Mouse (Mus musculus): ENCODE measurements around the gene Pla2g6.
A peak's percentile ranks its signal among the peaks of the same experiment; 100 is the strongest.

Gene Pla2g6

GRCm38 (mm10) chr15:79350866-79351265, 22.7 kb upstream of the Pla2g6 start:
- DNase-seq (ENCODE audit: low spot score): no peak

DNA sequence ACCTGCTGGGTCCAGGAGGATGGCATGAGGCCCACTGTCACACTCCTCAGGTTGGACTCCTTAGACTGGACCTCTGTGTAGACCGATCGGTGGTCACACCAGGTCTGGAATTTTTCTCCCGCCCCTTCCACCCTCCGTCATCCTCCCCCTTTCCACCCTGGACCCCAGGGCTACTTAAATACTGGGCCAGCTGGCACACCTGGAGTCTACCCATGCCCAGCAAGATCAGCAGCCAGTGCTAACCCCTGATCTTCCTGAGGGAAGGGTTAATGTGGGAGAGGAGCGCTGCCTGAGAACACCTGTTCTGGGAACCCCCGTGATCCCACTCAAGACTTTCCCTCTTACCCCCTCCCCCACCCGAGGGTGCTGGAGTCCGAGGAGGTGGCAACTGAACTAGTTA, 20.5 kb upstream of the Pla2g6 start:
- DNase-seq (ENCODE audit: low spot score): no peak

DNA sequence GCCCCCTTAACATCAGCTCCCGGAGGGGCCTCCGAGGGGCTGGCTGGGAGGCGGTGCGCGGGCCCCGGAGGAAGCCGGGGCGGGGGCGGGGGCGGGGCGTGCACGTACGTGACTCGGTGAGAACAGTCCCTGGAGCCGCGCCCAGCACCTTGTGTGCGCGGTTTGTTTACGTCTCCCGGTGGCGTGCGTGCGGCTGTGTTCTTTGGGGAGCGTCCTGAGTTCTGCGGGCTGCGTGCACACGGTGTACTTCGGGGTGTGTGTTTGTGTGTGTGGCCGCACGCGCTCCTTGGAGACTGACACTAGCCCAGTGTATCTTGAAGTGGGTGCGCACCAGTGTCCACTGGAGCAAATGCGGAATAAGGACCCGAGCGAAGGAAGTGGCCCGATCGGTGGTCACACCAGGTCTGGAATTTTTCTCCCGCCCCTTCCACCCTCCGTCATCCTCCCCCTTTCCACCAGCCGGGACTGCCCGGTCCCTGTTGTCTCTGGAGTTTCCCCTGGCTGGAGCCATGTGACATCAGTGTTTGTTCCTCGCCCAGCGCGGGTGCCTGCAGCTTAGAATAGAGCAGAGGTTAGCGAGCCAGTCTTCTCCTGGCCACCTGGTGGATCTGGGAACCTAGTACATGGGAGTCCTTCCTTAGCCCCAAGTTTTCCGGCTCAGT, 19.8 kb upstream of the Pla2g6 start:
- DNase-seq (ENCODE audit: low spot score): no peak

- peak; percentile 88 for DNase-seq (ENCODE audit: low spot score)
Observed at GRCm38 (mm10) chr15:79347165-79347844, 19.1 kb upstream of the Pla2g6 start.

DNA sequence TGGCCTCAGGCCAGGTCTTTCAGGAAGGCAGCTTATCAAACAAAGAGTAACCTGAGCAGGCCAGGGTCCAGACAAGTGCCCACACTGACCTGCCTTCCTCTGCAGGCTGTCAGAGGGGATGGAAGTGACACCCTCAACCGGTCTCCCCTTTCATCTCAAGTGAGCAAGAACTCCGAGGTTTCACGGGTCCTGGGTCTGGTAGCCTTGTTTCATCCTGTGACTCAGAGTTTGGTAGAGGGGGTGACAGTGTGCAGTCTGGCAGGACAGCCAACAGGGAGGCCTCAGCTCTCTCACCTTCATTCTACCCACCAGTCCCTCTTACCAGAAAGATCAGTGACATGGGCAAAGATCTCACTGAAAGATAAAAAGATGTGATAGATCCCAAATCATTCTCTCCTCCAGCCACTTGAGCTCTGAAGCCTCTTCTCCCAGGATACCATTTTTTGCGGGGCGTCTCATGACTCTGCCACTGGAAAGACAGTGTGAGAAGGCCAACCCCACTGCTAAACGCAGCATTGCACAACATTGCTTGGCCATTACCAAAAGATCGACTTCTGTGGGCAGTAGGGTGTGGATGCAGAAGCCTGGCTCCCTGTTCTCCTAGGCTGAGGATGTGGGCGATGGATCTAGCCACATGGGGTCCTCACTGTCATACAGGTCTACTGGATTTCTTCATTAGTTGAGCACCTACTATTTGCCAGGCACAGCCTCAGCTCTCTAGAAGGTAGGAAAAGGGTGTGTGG, 18.0 kb upstream of the Pla2g6 start, which contains the start of gene Maff:
Gene Maff (plus strand): TSS at position 571 of the 743 bp plus-strand sequence.
- DNase-seq (ENCODE audit: low spot score): no peak

- DNase-seq (ENCODE audit: low spot score): no peak
Observed at GRCm38 (mm10) chr15:79344627-79345026, 16.4 kb upstream of the Pla2g6 start.

DNA sequence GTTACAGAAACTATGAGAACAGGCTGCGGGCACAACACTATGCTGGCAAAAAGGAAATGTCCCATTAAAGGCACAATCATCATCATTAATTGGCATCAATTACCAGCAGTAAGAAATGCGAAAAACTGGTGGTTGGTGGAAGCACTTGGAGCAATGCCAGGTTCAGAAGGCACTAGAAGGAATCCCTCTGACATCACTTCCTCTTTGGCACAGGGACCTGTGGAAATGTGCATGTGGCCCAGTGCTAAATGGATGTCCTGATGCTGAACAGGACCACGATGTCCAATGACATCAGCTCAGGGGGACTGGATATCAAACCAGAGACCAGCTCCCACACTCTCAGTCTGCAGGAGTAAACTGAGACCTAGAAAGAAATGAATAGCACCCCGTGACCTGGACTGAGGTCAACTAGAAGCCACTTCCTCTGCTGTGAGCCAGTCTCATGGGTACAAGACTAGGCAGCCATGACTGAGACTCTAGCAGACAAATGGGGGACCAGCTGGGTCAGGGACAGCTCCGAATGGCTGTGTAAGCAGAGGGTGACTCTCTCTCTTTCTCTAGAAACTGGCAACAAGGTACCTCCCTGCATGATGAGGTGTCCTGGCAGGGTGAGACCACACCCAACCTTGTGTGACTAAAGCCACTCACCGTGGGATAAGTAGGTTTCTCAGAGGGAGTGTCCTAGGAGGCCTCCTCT, 14.6 kb upstream of the Pla2g6 start:
- DNase-seq (ENCODE audit: low spot score): no peak

DNA sequence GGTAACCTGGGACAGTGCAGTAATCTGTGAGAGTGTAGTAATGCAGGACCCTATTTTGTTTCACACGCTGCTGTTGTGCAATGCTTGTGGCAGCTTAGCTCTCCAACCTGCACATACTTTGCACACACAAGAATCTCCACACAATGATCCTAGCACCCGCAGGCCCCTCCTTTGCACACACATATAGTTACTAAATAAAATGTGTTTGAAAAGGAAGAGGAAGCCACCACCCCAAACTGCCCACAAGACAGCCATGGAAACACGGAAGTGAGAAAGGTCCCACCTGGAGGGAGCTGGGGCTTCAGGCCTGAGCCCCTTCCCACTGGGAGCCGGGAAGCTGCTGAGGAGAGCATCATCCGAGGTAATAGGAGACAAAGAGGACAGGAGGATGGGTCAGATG, 10.8 kb upstream of the Pla2g6 start:
- no peak for DNase-seq (ENCODE audit: low spot score)

- DNase-seq (ENCODE audit: low spot score): no peak
Observed at GRCm38 (mm10) chr15:79335061-79335655, 7.0 kb upstream of the Pla2g6 start.

- DNase-seq (ENCODE audit: low spot score): no peak
Observed at GRCm38 (mm10) chr15:79333409-79333808, 5.2 kb upstream of the Pla2g6 start.

- DNase-seq (ENCODE audit: low spot score): no peak
Observed at GRCm38 (mm10) chr15:79330521-79330920, 2.3 kb upstream of the Pla2g6 start.

DNA sequence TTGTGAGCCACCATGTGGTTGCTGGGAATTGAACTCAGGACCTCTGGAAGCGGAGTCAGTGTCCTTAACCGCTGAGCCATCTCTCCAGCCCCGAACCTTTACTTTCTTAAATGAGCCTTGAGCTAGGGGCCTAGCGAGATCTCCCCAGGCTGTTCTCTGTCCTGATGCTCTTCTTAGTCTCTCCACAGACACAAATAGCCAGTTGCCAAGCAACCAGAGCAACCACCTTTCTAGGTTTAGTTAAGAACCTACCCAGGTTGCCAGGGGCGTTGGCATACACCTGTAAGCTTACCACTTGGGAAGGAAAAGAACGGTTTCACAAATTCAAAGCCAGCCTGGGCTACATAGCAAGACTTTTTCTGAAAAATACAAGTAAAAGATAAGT, 1.8 kb upstream of the Pla2g6 start:
- DNase-seq (ENCODE audit: low spot score): no peak

DNA sequence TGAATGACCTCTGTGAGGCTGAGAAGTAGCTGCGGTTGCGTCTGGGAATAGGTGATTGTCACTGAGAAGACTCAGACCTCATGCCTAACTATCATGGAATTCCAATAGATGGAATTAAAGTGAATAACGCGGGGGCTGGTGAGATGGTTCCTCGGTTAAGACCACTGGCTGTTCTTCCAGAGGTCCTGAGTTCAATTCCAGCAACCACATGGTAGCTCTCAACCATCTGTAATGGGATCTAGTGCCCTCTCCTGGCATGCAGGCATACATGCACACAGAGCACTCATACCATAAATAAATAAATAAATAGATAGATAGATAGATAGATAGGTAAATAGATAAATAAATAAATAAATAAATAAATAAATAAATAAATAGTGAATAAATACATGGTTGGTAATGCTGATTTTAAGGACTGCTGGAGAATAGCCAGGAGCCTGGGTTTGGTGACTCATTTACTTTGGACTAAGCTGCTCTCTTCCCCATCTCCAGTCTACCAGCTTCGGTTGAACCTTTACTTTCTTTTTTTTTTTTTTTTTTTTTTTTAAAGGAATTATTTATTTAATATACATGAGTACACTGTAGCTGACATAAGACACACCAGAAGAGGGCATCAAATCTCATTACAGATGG, 1.3 kb upstream of the Pla2g6 start:
- DNase-seq (ENCODE audit: low spot score): no peak

GRCm38 (mm10) chr15:79328939-79329275, 717 bp upstream of the Pla2g6 start:
- no peak for DNase-seq (ENCODE audit: low spot score)

- DNase-seq (ENCODE audit: low spot score): no peak
Observed at GRCm38 (mm10) chr15:79326971-79327961, 924 bp downstream of the Pla2g6 start.

- no peak for DNase-seq (ENCODE audit: low spot score)
Observed at GRCm38 (mm10) chr15:79326264-79326663, 1.9 kb downstream of the Pla2g6 start.

DNA sequence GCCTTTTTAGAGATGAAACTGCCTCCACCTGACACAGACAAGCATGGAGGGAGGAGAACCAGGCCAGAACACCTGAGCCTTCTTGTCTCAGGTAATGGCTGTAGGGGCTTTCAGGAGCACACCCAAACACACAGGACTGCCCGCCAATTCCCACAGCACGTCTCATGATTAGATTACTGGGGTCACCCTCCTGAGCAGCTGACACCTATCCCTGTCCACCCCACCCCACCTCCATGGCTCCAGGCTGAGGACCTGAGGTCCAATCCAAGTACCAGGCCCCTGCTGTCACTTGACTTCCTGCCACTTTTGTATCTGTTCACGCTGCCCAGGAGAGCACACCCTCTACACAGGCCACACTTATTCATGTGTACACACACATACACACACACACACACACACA, 2.4 kb downstream of the Pla2g6 start:
- DNase-seq (ENCODE audit: low spot score): no peak

- no peak for DNase-seq (ENCODE audit: low spot score)
Observed at GRCm38 (mm10) chr15:79324373-79324772, 3.8 kb downstream of the Pla2g6 start.

DNA sequence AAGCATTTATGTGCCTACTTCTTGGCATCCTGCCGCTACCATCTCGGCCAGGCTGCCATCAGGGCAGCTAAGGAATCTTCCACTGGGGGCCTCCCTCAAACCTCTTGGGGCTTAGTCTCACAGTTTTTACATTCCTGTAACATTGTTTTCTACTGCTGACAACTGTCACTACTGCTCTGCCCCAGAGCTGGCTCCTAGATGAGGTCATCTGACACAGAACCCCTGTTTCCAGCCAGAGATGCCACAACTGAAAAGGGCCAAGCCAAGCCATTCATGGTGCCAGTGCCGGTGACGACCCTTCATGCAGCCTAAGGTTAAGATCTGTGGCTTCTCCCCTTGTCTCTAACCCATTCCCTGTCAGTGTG, 4.4 kb downstream of the Pla2g6 start:
- DNase-seq (ENCODE audit: low spot score): no peak

GRCm38 (mm10) chr15:79322991-79323790, 5.0 kb downstream of the Pla2g6 start:
- peak; percentile 45 for DNase-seq (ENCODE audit: low spot score)

Data from testis, postnatal 14 days (tissue).